Mouse (Mus musculus) kidney, adult 2 months (tissue): ENCODE data around the gene Ikzf4. TPM values are rescaled to one million over a fixed set of nuclear protein-coding genes. Genes with fewer than 3 reads are reported as not detected.
"Not testable (repeated sequence)": the region's sequence is repeated elsewhere in the genome, so short reads cannot be mapped to it uniquely, and the experiment has no call there.

Source experiments
- DNase-seq: peaks from one replicate; pipeline ENCODE4 v3.0.0; 2021
- H3K27ac ChIP-seq: fragments of 200-500 bp; 2 replicates; pipeline ENCODE4 v1.5.1; 2012; ENCODE audit warnings: low read depth, low read length, control low read depth, inconsistent platforms; ENCODE audit not compliant: insufficient read depth
- H3K27me3 ChIP-seq: fragments of 200-500 bp; replicated peaks from 2 replicates; pipeline ENCODE4 v1.6.1; 2012; ENCODE audit warnings: mild to moderate bottlenecking, moderate library complexity, low read length, inconsistent platforms; ENCODE audit not compliant: control insufficient read depth, insufficient read depth
- H3K36me3 ChIP-seq: fragments of 200-500 bp; 2 replicates; pipeline ENCODE4 v1.6.1; 2012; ENCODE audit warnings: mild to moderate bottlenecking, moderate library complexity, low read length, inconsistent platforms; ENCODE audit not compliant: control insufficient read depth, insufficient read depth
- H3K4me1 ChIP-seq: fragments of 200-500 bp; 2 replicates; pipeline ENCODE4 v1.6.1; 2011; ENCODE audit warnings: low read length; ENCODE audit not compliant: control insufficient read depth, insufficient read depth
- H3K4me3 ChIP-seq: fragments of 200-500 bp; 2 replicates; pipeline ENCODE4 v1.5.1; 2011; ENCODE audit warnings: mild to moderate bottlenecking, low read depth, low read length, control low read depth; ENCODE audit not compliant: insufficient read depth
- CTCF ChIP-seq: fragments of 200-500 bp; conservative IDR thresholded peaks from 2 replicates; pipeline ENCODE4 v1.5.1; 2011; ENCODE audit warnings: low read depth, mild to moderate bottlenecking, control low read depth, low read length, moderate library complexity, mixed read lengths; ENCODE audit not compliant: insufficient read depth, insufficient read length
- POLR2A ChIP-seq: fragments of 200-500 bp; IDR thresholded peaks from one replicate; pipeline ENCODE4 v1.6.1; 2011; ENCODE audit warnings: low read depth, low read length, control low read depth
- WGBS: fragments of 180-500 bp; shearing (Covaris S2); methylation state at CpG from one replicate; pipeline ENCODE4 v1.1.7; 2018; 5-methylcytosine and 5-hydroxymethylcytosine counted together
- polyA plus RNA-seq: library from polyadenylated mRNA; depleted of rRNA; stranded (reverse); fragments of >200 nt; gene quantifications from 2 replicates; pipeline ENCODE4 v1.2.3, GENCODE M21; 2012

Ikzf4 gene
- polyA plus RNA-seq, 1 experiment, result 3.2 TPM

GRCm38 (mm10) chr10:128620241-128620640 lies 25.6 kb downstream of the Ikzf4 start:
- TF ChIP-seq POLR2A, result no peak
- TF ChIP-seq CTCF, result no peak
- peaks cover 8% of the 10 kb centered on the region; the same call in 1 of the 2 replicates for H3K36me3 ChIP-seq
- no peak overlapping the region for H3K4me3 ChIP-seq
- H3K4me1 ChIP-seq, result peaks cover 3% of the 10 kb centered on the region; the same call in 1 of the 2 replicates
- H3K27me3 ChIP-seq, result no peaks in the 10 kb centered on the region
- DNase-seq, result no peak
- H3K27ac ChIP-seq, result no peak overlapping the region

- not testable (repeated sequence) for H3K27me3 ChIP-seq, H3K27ac ChIP-seq, H3K36me3 ChIP-seq, DNase-seq, H3K4me3 ChIP-seq, H3K4me1 ChIP-seq
- WGBS, result 94% methylated on average over 5 of the region's 5 CpGs
These were observed 26.6 kb downstream of the Ikzf4 start for GRCm38 (mm10) chr10:128619148-128619547.

GRCm38 (mm10) chr10:128618570-128618969 lies 27.2 kb downstream of the Ikzf4 start:
- H3K4me1 ChIP-seq, result no peaks in the 10 kb centered on the region
- WGBS, result 87% methylated on average over 1 of the region's 1 CpGs
- no peak overlapping the region for H3K4me3 ChIP-seq
- no peak for DNase-seq
- no peak overlapping the region for H3K27ac ChIP-seq
- no peak for TF ChIP-seq CTCF
- TF ChIP-seq POLR2A, result no peak
- H3K27me3 ChIP-seq, result no peaks in the 10 kb centered on the region
- no peaks in the 10 kb centered on the region for H3K36me3 ChIP-seq

GRCm38 (mm10) chr10:128615798-128616448 lies 29.9 kb downstream of the Ikzf4 start:
- not testable (repeated sequence) for H3K36me3 ChIP-seq, H3K4me3 ChIP-seq, H3K27me3 ChIP-seq, H3K27ac ChIP-seq, DNase-seq, H3K4me1 ChIP-seq
- 80% methylated on average over 7 of the region's 7 CpGs for WGBS

GRCm38 (mm10) chr10:128614934-128615333 lies 30.9 kb downstream of the Ikzf4 start:
- 50% methylated on average over 3 of the region's 3 CpGs for WGBS
- no peaks in the 10 kb centered on the region for H3K4me1 ChIP-seq
- H3K4me3 ChIP-seq, result no peak overlapping the region
- H3K27ac ChIP-seq, result no peak overlapping the region
- no peaks in the 10 kb centered on the region for H3K27me3 ChIP-seq
- DNase-seq, result no peak
- H3K36me3 ChIP-seq, result no peaks in the 10 kb centered on the region
- TF ChIP-seq POLR2A, result no peak
- no peak; the same call in 1 of the 2 replicates for TF ChIP-seq CTCF

GRCm38 (mm10) chr10:128613820-128614219 lies 32.0 kb downstream of the Ikzf4 start:
- H3K27me3 ChIP-seq, H3K27ac ChIP-seq, H3K4me1 ChIP-seq, H3K36me3 ChIP-seq, H3K4me3 ChIP-seq, DNase-seq: not testable (repeated sequence)
- 82% methylated on average over 4 of the region's 4 CpGs for WGBS

- TF ChIP-seq POLR2A (no peak), CTCF (no peak)
- WGBS, result 19% methylated on average over 6 of the region's 6 CpGs
- H3K27me3 ChIP-seq, result no peaks in the 10 kb centered on the region
These were observed 32.7 kb downstream of the Ikzf4 start for GRCm38 (mm10) chr10:128613154-128613440.

More at GRCm38 (mm10) chr10:128613154-128613440, 32.7 kb downstream of the Ikzf4 start:
- DNase-seq, result no peak
- no peak overlapping the region for H3K4me3 ChIP-seq
- no peaks in the 10 kb centered on the region for H3K4me1 ChIP-seq
- H3K36me3 ChIP-seq, result no peaks in the 10 kb centered on the region
- H3K27ac ChIP-seq, result no peak overlapping the region
